Mouse (Mus musculus) myocyte (in vitro differentiated cells): Measurements from ENCODE around the gene Dio3. TPM values are rescaled to one million over a fixed set of nuclear protein-coding genes. Genes with fewer than 3 reads are reported as not detected.

ENCODE experiments used
- H3K27me3 ChIP-seq: one replicate; pipeline ENCODE4 v1.6.1; 2011; ENCODE audit not compliant: control insufficient read depth, insufficient read depth, insufficient read length
- H3K36me3 ChIP-seq: one replicate; pipeline ENCODE4 v1.6.1; 2011; ENCODE audit not compliant: control insufficient read depth, insufficient read depth
- H3K4me2 ChIP-seq: one replicate; pipeline ENCODE4 v1.6.1; 2011; ENCODE audit warnings: low read depth, control low read depth
- H3K4me3 ChIP-seq: one replicate; pipeline ENCODE4 v1.5.1; 2011; ENCODE audit warnings: mild to moderate bottlenecking, control low read depth, moderate library complexity
- H3K79me2 ChIP-seq: one replicate; pipeline ENCODE4 v1.6.1; 2011; ENCODE audit not compliant: control insufficient read depth, insufficient read depth
- H3ac ChIP-seq: one replicate; pipeline ENCODE4 v1.6.1; 2011; ENCODE audit not compliant: control insufficient read depth, insufficient read length
- CEBPB ChIP-seq: IDR thresholded peaks from 2 replicates; pipeline ENCODE4 v1.6.1; 2011; ENCODE audit warnings: mild to moderate bottlenecking, moderate library complexity; ENCODE audit not compliant: poor library complexity, insufficient read depth, severe bottlenecking
- E2F4 ChIP-seq: IDR thresholded peaks from one replicate; pipeline ENCODE4 v1.6.1; 2011; ENCODE audit warnings: mild to moderate bottlenecking, control low read depth, moderate library complexity; ENCODE audit not compliant: insufficient read depth
- MAX ChIP-seq: IDR thresholded peaks from one replicate; pipeline ENCODE4 v1.6.1; 2011; ENCODE audit warnings: low read depth, mild to moderate bottlenecking, control low read depth
- MYOD1 ChIP-seq, 3 experiments: IDR thresholded peaks; one replicate each; pipeline ENCODE4 v1.6.1; 2011; ENCODE audit warnings: control low read depth in 2 of 3, low read depth in 2 of 3, mild to moderate bottlenecking in 2 of 3, moderate library complexity in 1 of 3; ENCODE audit not compliant: insufficient read length in 2 of 3, control insufficient read depth in 1 of 3
- MYOG ChIP-seq, 3 experiments: IDR thresholded peaks; one replicate each; pipeline ENCODE4 v1.6.1; 2011; ENCODE audit warnings: control low read depth in 2 of 3, low read depth in 2 of 3, mild to moderate bottlenecking in 2 of 3; ENCODE audit not compliant: insufficient read length in 2 of 3, control insufficient read depth in 1 of 3, insufficient read depth in 1 of 3
- POLR2A ChIP-seq: IDR thresholded peaks from one replicate; pipeline ENCODE4 v1.6.1; 2011; ENCODE audit warnings: low read depth, mild to moderate bottlenecking, control low read depth, moderate library complexity; ENCODE audit not compliant: insufficient read length
- POLR2AphosphoS2 ChIP-seq: IDR thresholded peaks from one replicate; pipeline ENCODE4 v1.6.1; 2011; ENCODE audit warnings: low read depth, control low read depth; ENCODE audit not compliant: insufficient read length
- REST ChIP-seq: IDR thresholded peaks from one replicate; pipeline ENCODE4 v1.6.1; 2011; ENCODE audit warnings: mild to moderate bottlenecking, control low read depth, moderate library complexity; ENCODE audit not compliant: insufficient read depth, insufficient read length
- SRF ChIP-seq: IDR thresholded peaks from one replicate; pipeline ENCODE4 v1.6.1; 2011; ENCODE audit warnings: low read depth; ENCODE audit not compliant: control insufficient read depth, insufficient read length
- TCF12 ChIP-seq: IDR thresholded peaks from one replicate; pipeline ENCODE4 v1.6.1; 2011; ENCODE audit warnings: mild to moderate bottlenecking, control low read depth; ENCODE audit not compliant: poor library complexity, insufficient read depth, severe bottlenecking
- TCF3 ChIP-seq: IDR thresholded peaks from one replicate; pipeline ENCODE4 v1.6.1; 2011; ENCODE audit warnings: low read depth, control low read depth; ENCODE audit not compliant: insufficient read length
- USF1 ChIP-seq: IDR thresholded peaks from one replicate; pipeline ENCODE4 v1.6.1; 2011; ENCODE audit warnings: low read depth, mild to moderate bottlenecking, control low read depth, moderate library complexity
- polyA plus RNA-seq: library from polyadenylated mRNA; unstranded; fragments of >200 nt; fragmentation: generic; extraction: Trizol; gene quantifications from one replicate; pipeline ENCODE4 v1.2.1, GENCODE M21; 2012; ENCODE audit warnings: missing spikeins

Dio3 gene
- not detected for polyA plus RNA-seq

DNA sequence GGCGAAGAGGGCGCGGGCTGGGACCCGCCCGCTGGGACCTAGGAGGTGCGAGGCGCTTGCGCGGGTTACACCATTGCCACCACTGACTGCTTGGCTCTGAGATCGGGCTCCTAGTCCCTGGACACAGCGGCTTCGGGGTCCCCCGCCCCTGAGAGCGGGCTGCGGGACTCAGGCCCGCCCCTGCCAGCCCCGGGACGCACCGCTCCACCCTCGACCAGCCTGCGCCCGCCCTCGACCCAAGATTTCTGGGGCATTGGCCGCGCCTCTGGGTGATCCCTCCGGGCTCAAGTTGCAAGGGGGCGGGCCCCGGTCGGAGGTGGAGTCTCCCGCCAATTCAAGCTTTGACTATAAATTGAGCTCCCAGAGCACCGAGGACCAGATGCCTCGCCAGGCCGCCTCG lies at the start of gene Dio3:
TSS of gene Dio3 (plus strand) at position 216 of the 400 bp plus-strand sequence.
- no peak within 1 kb of the TSS for H3K4me2 ChIP-seq
- H3ac ChIP-seq = no peak within 1 kb of the TSS
- H3K27me3 ChIP-seq = peaks cover 22% of the 10 kb centered on the region
- no peaks in the 10 kb centered on the region for H3K36me3 ChIP-seq
- no peak within 1 kb of the TSS for H3K4me3 ChIP-seq
- TF ChIP-seq MYOD1 (IDR thresholded peaks at IDR 0.05; ENCODE audit: control insufficient read depth in 1 of 3, insufficient read length in 2 of 3, low read depth in 2 of 3) (no peak), E2F4 (no peak), TCF3 (no peak), POLR2AphosphoS2 (no peak), MYOG (IDR thresholded peaks at IDR 0.05; ENCODE audit: control insufficient read depth in 1 of 3, insufficient read depth in 1 of 3, insufficient read length in 2 of 3, low read depth in 2 of 3) (no peak), REST (no peak), USF1 (no peak), CEBPB (no peak)
- H3K79me2 ChIP-seq = no peaks in the 10 kb centered on the region

DNA sequence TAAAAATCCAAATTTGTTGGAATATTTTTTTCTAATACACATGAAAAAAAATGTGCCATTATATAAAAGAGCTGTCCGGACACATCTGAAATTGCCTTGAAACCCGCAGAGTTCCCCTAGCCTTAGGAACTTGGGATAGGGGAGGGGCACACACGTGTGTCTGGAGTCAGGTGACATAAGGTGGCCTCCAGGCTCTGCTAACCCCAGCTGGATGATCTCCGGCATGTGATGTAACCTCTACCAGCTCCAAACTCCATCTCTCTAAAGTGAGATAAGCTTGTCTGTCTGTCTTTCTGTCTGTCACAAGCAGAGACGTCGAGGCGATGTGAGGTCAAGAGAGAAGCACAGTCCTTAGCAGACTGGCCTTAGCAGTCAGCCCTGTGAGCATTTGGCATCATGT lies 48.6 kb upstream of the Dio3 start:
- no peak for TF ChIP-seq POLR2A
- no peak for TF ChIP-seq MAX
- TF ChIP-seq REST = no peak
- TF ChIP-seq SRF = no peak
- no peak for TF ChIP-seq USF1
- TF ChIP-seq MYOG (IDR thresholded peaks at IDR 0.05; ENCODE audit: control insufficient read depth in 1 of 3, insufficient read depth in 1 of 3, insufficient read length in 2 of 3, low read depth in 2 of 3) = no peak
- TF ChIP-seq MYOD1 (IDR thresholded peaks at IDR 0.05; ENCODE audit: control insufficient read depth in 1 of 3, insufficient read length in 2 of 3, low read depth in 2 of 3) = no peak
- TF ChIP-seq TCF12 = no peak
- no peak for TF ChIP-seq E2F4
- no peak for TF ChIP-seq TCF3
- TF ChIP-seq CEBPB = no peak
- no peak for TF ChIP-seq POLR2AphosphoS2
- no peak overlapping the region for H3K4me3 ChIP-seq

GRCm38 (mm10) chr12:110230767-110231166 lies 48.1 kb upstream of the Dio3 start:
- no peak overlapping the region for H3K4me3 ChIP-seq
- TF ChIP-seq POLR2AphosphoS2 (no peak), E2F4 (no peak)
- no peak overlapping the region for H3K4me2 ChIP-seq
- H3ac ChIP-seq = no peak overlapping the region
- peaks cover 80% of the 10 kb centered on the region for H3K27me3 ChIP-seq
- no peaks in the 10 kb centered on the region for H3K36me3 ChIP-seq
- no peaks in the 10 kb centered on the region for H3K79me2 ChIP-seq

More for the DNA sequence above, 48.6 kb upstream of the Dio3 start:
- no peaks in the 10 kb centered on the region for H3K36me3 ChIP-seq
- no peak overlapping the region for H3ac ChIP-seq
- H3K27me3 ChIP-seq = peaks cover 83% of the 10 kb centered on the region
- no peaks in the 10 kb centered on the region for H3K79me2 ChIP-seq
- H3K4me2 ChIP-seq = no peak overlapping the region

GRCm38 (mm10) chr12:110231709-110232600 lies 46.9 kb upstream of the Dio3 start:
- no peak for TF ChIP-seq SRF
- no peak for TF ChIP-seq TCF3
- no peak for TF ChIP-seq MAX
- no peak for TF ChIP-seq REST
- TF ChIP-seq MYOG (IDR thresholded peaks at IDR 0.05; ENCODE audit: control insufficient read depth in 1 of 3, insufficient read depth in 1 of 3, insufficient read length in 2 of 3, low read depth in 2 of 3) = no peak
- no peak for TF ChIP-seq MYOD1 (IDR thresholded peaks at IDR 0.05; ENCODE audit: control insufficient read depth in 1 of 3, insufficient read length in 2 of 3, low read depth in 2 of 3)
- no peak for TF ChIP-seq POLR2AphosphoS2
- no peak for TF ChIP-seq TCF12

DNA sequence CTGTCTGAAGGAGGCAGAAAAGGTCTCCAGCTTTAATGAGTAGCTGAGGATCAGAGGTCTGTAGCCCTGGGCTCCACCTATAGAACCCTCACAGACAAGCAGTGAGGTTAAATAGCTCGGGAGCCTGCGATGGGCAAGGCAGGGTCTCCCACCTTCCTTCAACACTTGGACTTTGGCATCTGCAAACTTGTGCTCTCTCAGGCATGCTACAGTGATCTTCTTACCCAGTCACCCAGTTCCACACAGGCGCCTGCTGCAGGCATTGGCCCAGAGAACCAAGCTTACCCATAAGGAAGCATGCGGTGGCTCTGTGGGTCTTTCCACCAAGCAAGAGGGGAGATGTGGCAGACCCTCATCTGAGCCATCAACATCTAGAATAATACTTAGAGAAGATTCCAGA lies 43.0 kb upstream of the Dio3 start:
- H3K36me3 ChIP-seq = no peaks in the 10 kb centered on the region
- peaks cover 49% of the 10 kb centered on the region for H3K27me3 ChIP-seq
- H3K4me3 ChIP-seq = no peak overlapping the region
- TF ChIP-seq MYOG (IDR thresholded peaks at IDR 0.05; ENCODE audit: control insufficient read depth in 1 of 3, insufficient read depth in 1 of 3, insufficient read length in 2 of 3, low read depth in 2 of 3) = no peak
- no peaks in the 10 kb centered on the region for H3K79me2 ChIP-seq
- H3ac ChIP-seq = no peak overlapping the region
- no peak overlapping the region for H3K4me2 ChIP-seq

More at GRCm38 (mm10) chr12:110231709-110232600, 46.9 kb upstream of the Dio3 start:
- H3K36me3 ChIP-seq = no peaks in the 10 kb centered on the region
- H3ac ChIP-seq = no peak overlapping the region
- peaks cover 75% of the 10 kb centered on the region for H3K27me3 ChIP-seq
- H3K4me3 ChIP-seq = no peak overlapping the region
- no peak overlapping the region for H3K4me2 ChIP-seq
- H3K79me2 ChIP-seq = no peaks in the 10 kb centered on the region
